Mouse (Mus musculus): ENCODE measurements around the gene Runx1.

The Runx1 gene

DNA sequence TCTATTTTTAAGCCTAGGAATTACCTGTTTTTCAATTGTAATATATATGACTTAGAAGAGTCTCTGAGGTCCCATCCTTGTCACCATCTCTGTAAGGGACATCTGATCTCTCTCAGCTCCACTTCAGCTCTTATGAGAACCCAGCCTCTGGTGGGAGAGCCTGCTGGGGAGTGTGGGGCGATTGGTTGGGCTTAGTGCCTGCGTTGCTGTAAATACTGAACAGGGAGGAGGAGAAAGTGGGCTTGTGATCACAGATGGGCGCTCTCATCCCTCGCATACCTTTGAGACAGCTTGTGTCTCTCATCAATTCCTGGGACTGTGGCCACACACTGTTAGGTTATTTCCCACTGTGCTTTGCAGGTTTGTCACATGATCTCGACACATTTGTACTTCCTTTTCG is 35.3 kb downstream of the Runx1 start:
- DNase-seq = no peak

DNA sequence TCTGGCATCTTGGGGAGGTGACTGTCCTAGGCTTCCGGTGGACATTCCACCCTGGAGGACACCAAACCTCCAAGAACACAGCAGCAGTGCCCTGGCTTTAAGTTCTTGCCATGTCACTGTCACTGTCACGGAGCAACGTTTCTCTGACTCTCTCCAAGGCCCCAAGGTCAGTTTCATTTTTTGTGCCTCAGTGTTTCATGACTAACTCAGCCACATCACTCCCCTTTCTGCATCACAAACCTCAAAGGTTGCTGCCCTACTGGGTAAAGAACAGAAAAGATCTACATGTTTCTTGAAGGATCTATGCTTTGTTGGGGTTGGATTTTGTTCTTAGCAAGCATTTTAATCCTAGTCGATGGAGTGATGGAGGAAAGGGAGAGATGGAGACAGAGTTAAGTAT is 36.1 kb downstream of the Runx1 start:
- DNase-seq = no peak

DNA sequence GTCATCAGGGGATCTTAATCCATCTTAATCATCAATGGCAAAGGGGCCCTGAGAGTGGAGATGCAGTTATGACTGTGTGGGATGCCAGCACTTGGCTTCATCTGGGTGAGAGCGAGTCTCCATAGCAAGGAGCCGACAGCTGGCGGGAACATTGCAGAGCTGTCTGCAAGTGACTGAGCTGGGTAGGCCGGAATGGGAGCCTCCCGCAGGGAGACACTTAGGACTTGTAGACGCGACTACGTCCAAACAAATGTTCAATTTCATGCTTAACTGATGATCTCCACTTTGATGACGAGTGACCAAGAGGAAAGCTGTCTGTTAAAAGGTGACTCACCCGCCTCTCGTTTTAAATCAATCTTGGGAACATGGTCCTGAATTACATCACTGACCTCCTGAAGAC is 37.5 kb downstream of the Runx1 start:
- no peak for DNase-seq

DNA sequence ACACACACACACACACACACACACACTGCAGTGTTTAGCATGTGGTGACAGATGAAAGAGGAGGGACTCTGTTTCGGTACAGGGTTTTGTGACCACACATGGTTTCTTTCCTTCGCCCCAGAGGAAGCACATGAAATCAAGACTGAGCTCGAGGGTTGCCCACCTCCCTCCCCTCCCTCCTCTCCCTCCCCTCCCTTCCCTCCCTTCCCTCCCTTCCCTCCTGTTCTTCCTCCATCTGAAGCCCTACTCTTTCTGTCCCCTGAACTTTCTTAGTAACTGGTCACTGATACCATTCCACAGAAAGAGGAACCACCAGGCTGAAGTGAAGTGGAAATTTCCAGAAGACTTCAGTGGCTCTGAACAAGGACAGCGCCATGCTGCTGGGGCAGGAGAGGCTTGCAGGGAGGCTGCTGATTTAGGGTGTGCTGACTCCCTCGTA is 39.0 kb downstream of the Runx1 start:
- DNase-seq = no peak

DNA sequence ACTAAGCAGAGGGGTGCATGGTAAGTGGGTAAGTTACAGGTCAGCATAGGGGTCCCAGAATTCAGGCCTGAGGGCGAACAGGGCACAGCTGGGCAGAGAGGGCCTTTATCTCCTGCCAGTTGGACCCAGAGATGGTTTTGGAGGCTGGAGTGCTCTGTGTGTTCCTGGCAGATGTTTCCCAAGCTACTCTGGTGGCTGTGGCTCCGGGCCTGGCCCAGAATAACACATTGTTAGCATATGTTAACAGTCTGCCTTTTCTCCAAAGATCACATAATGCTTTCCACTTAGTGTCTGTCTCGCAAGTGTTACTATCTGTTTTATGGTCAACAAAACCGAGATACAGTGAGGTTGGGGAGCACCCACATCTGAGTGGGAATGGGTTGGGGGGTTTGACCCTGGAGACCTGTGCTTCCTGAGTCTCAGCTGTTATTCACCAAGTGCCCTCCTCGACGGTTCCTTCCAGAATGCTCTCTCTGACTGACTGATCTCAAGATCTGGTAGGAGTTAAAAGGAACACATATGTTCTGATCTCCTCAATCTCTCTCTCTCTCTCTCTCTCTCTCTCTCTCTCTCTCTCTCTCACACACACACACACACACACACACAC is 39.6 kb downstream of the Runx1 start:
- no peak for DNase-seq

DNA sequence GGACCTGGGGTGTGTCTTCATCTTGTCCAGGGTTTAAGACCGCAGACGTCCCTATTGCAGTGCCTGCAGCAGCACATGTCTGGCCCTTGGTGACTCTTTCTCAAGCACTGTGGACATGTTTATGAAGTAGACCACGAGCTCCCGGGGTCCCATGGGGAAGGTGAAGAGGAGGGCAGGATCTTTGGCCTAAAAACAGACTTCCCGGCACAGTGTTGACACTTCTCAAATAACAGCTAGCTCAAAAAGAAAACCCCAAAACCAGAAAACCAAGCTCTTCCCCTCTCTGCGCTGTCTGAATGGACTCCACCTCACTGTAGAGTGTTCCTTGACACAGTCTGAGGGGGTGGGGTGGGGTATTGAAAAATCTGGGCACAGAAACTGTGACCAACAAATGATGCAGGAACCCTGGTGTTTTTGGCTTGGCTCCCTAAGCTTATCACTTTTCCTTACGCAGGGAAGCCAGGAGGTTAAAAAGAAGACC is 42.3 kb downstream of the Runx1 start:
- DNase-seq = no peak

DNA sequence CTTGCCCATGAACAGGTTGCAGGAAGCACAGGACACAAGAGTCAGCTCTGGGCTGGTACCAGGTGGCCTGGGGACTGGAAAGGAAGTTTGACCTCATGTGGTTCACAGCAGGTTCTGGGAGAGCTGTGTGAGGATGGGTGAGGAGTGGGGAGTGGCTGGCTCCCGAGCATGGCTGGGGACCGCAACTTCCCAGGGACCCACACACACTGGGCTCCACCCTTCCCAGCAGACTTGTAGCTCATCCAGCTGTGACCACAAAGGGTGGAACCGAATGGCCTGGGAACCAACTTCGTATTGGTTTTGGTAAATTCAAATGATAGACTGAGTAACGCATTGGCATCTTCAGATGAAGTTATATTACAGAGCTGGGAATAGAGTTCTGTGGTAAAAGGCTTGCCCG is 43.5 kb downstream of the Runx1 start:
- DNase-seq = no peak

DNA sequence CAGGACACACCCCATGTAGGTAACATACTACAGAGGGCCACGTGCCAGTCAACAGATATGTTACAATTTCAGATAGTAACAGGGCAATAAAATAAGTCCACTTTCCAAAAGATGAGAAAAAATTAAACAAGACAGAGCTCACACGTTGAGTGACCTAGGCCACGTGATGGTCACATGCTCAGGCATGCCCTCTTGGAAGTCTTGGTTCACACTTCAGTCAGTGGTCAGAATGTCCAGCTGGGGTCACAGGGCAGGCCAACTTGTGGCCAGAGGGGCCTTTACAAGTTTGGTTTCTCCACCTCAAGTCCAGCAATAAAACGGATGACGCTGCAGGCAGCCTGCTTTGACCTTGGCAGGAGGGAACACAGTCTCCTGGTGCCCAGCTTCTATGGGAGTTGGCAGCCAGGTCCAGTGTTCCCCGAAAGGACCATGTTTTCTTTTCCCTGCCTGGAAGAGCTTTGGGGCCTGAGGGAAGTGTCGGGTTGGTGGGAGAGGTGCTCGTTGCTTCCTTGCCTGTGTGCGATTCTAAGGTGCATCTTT is 46.0 kb downstream of the Runx1 start:
- no peak for DNase-seq

DNA sequence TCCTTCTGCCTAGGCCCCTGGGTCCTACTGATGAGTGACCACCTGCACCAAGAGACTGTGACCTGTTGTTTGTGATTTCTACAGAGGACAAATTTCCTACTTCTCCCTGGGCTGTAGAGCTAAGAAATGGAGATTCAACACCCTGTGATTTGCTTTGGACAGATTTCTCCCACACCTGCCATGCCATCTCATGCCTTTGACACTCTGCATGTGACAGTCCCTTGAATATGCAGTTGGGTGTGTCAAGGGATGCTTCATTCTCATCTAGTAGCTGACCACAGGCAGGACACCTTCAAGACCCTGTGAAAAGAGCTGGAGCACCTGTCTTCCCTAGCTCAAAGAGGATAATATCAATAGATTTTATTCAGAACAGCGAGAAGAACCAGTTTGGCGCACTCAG is 46.8 kb downstream of the Runx1 start:
- DNase-seq = no peak

DNA sequence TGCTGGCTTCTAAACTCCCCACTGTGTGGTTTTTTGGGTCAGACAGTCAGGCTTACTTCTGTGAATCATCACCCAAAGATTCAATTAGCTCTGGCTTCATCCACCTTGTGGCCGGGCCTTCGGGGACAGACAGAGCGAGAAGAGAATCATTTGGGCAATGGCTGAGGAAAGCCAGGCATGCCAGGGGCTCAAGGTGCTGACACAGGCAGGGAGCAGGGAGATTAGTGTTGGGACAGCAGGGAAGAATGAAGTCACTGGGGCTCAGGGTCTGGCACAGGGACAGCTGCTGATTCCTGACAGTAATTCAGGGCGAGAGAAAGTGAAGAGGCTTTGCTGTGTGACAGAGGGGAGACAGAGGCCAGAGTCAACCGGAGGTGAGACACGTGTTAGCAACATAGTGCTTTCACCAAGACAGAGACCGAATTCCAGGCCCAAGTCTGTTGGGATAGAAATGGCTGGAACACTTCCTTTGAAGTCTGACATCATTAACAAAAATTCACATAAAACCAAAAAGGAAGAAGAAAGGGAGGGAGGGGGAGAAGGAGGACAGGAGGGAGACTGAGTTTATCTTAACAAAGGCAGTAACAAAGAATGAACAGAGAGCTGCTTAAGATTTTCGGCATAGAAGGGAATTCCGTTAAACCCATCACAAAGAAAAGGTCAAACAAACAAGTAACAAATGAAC is 47.7 kb downstream of the Runx1 start:
- DNase-seq = no peak

DNA sequence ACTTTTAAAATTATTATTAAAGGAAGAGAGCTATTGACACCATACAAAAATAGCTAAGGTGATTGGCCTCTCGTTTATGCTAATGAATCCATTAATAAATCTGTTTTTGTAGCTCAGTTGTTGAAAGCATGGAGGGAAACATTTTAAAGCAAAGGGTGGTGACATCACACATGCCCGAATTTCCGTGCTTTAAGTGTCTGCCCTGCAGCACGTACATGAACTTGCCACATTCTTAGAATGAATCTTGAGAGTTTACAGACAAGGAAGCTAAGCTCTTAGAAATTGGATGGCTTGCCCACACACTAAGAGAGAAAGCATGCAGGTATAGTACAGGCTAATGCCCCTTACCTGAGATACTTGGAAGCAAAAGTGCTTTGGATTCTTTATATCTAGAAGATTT is 58.1 kb downstream of the Runx1 start:
- no peak for DNase-seq

DNA sequence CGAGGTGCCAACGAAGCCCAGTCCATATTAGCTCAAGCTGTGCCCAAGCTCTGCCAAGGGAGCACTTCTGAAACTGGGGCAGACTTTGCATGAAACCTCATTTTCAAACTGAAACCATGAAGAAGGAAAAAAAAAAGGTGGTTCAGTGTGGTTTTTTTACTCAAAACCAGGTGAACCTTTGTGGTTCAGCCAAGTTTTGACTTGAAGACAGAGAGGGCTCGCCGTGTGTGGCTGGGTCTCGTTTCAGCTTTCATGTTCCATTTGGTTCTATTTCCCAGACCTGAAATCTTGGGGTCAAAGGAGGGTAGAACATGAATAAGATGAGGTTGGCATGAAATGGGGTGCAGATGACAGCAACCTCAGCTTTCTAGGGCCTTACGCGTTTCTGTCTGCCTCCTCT is 58.5 kb downstream of the Runx1 start:
- DNase-seq = no peak

DNA sequence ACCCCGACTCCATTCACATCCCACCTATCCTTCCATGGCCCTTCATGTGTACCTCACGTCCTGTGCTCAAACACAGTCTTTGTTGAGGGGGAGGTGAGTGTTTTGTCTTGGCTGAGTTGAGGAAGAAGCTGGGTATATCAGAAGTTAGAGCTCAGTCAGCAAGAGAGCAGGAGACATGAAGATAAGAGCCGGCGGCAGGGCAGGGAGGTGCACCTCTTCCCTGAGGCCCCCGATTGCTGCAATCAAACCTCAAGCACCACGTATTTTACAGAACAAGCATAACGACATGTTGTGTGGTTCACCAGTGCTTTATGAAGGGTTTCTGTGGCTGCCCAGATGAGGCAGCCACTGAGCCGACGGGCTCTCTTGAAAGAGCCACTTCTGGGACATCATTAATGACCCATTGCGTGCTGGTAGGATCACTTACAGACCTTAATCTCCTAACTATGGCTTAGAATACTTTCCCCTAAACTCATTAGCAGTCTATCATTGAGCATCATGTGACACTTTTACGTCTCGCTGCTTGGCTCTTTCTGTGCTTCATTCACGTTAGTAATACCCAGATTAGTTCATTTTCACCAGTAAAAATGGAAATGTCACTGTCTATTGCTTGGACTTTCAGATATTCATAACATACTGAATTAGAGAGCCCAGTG is 61.1 kb downstream of the Runx1 start:
- DNase-seq = no peak

DNA sequence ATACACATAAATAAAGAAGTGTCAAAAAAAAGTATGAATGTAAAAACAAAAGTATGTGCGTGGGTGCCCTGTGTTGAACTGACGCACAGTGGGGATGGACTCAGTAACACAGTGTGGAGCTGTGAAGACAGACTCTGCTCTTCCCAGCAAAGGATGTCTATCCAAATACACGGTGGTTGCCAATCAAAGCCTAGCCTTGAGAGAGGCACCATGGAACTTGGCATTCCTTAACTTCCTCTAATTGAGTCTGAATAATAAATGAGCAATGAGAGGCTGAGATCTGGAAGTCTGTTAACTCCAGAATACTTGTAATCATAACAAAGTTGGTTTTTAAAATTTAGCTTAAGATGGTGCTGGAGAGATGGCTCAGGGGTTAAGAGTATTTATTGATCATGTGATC is 62.3 kb downstream of the Runx1 start:
- DNase-seq = no peak

DNA sequence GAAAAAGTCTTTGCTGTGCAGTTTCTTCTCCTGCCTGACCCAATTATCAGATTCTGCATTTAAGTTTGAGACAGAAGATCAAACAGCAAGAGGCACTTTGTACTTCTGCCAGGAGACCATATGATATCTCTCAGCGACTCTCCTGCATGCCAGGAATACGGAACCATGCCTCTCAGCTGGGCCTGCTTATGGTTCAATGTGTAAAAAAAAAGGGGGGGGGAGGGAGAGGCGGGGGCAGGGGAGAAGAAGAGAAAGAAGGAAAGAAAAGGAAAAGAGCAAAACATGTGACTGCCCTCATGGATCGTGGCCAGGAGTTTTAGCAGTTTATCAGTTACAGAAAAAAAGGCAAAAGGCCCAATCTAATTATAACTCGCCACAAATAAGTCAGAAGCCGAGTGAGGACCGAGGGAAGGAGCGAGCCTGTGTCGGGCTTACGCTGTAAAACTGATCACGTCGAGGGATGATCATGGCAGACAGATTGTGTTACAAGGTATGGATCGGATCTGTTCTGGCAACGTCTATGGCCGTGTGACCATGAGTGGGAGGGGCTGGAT is 63.9 kb downstream of the Runx1 start:
- peak; percentile 28 to 51 for DNase-seq

DNA sequence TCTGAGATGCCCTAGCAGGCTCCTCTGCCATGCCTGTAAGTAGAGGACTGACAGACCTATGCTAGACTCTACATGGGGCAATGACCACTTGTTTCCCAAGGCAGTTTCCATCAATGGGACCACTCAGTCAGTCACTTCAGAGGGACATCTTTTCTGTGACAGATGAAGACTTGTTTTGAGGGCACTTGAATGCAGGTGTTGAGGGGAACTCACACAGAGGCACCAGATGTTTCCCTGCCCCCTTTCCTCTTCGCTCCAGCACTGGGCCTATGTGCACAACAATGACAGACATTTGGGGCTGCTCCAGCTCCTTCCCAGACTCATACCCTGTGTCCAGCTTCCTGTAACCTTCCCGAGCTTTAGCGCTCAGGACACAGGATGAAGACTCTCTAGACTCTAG is 65.9 kb downstream of the Runx1 start:
- no peak for DNase-seq

DNA sequence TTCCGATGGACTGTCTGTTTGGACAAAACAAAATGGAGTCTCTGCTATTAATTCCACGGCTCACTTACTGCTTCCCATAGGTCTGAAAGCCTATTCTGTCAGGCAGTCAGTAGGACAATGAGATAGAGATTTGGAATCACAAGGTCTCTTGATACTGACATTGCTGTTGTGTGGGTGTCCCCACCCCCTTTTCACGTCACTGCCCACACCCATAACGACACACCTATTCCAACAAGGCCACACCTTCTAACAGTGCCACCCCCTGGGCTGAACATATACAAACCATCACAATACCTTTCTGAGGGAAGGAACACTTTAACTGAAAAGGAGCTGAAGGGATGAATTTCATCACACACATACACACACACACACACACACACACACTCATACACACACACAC is 68.4 kb downstream of the Runx1 start:
- DNase-seq = no peak

DNA sequence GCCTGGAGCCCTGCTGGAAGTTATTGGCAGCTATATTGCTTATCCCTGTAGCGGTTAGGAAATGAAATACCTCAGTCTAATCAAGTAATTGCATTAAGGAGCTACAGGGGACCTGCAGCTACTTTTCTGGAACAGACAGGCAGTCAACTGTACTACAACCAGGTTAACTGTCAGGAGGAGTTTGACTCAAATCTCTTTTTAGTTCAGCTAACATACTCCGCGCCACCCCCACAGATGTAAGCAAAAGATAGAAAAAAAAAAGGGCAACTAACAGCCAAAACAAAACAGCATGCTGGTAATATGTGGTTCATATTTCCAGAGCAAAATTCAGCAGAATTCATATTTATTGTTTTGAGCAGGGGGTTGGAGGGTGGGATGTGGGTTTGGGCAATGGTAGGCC is 72.0 kb downstream of the Runx1 start:
- no peak for DNase-seq

DNA sequence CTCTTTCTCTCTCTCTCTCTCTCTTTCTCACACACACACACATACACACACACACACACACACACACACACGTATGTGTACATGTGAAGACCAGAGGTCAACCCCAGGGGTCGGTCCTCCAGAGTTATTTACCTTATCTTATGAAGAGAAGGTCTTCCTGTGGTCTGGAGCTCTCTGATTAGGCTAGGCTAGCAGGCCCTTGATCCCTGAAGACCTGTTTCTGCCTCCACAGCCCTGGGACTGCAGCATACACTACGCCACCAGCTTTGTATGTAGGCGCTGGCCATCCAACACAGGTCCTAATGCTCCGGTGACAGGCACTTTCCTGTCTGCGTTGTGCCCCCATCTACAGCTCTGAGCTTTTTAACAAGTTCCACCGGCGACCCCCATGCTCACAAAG is 72.8 kb downstream of the Runx1 start:
- DNase-seq = no peak

DNA sequence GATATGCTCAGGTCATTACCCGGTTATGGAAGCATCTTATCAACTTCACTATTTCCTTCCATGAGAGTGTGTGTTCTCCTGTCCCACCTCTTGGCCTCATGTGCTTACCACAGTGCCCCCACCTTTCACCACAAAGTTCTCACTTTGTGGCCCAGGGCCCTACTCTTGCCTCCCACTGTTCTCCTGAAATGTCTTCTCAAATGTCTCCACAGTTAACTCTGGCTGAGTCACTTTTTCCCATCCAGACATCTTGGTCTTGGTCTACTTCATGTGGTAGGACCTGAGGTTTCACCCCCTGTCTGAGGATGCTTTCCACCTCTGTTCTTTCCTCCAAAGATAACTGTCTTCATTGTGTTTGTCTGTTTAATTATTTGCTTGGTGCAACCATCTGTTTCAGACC is 77.7 kb downstream of the Runx1 start:
- no peak for DNase-seq

DNA sequence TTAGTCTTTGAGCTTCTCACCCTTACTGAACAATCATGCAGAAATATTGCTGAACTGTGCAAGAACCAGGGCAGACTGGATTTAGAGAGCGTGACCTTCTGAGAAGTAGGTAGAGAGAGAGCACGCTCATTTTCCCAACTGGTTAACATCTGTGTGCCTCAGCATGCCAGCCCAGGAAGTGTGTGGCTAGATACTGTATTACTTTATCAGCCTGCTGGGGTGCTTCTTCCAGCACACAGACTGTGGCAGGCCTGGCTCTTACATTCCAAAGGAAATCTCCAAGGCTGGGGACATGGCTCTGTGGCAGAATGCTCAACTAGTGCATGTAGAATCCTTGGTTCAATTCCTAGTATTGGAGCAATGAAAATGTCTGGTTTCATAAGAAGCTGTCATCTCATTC is 78.9 kb downstream of the Runx1 start:
- no peak for DNase-seq

DNA sequence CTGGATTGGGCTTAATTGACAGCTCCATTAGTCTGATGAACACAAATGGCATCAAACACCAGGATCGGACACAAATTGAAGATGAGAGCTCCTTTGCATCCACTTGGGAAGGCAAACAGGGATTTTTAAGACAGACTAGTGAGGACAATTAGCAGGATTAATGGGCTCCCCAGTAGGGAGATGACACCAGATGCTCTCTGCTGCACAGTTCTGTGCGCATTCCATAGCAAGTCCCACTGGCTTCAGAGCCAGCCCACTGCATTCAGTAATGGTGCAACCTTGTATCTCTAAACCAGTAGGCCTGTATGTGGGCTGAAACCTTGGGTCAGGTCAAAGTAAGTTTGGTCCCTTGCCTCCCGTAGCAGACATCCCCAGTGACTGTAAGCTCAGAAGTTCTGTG is 80.7 kb downstream of the Runx1 start:
- DNase-seq = no peak

DNA sequence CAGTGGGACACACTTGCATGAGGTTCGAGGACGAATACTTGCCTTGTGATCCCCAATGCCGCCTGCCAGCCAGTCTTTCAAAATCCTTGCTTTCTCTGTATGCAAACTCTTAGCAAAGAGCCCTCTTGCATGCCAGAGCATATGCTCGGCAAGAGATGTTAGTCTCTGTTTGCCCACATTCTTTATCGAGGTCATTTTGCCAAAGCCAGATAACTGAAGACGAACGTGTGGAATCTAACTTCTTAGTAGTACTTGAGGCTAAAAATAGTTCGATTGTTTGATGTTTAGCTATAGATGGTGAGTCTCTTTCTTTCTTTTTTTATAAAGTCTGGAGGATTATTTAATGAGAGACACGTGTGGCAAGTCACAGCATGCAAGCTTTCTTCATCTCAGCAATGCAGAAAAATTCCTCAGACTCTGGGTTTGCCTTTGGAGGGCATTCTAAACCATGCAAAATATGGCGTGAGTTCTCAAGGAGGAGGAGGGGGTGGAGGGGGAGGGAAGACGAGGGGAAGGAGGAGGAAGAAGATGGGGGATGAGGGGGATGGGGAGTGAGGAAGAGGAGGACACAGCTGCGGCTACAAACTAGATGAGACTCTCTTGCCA is 81.7 kb downstream of the Runx1 start:
- no peak for DNase-seq

Measured in cerebellum, adult 18-20 months (tissue).